Mouse (Mus musculus) limb, embryonic 10.5 days (tissue): ENCODE results near the gene Mpnd. TPM values are rescaled to one million over a fixed set of nuclear protein-coding genes. Genes with fewer than 3 reads are reported as not detected.

Source experiments
- DNase-seq: peaks from one replicate; pipeline ENCODE4 v3.0.0-alpha.2; 2017; ENCODE audit warnings: low spot score
- H3K27ac ChIP-seq: fragments of 300-500 bp; sonication (generic); 2 replicates; pipeline ENCODE4 v1.5.1; 2016; ENCODE audit warnings: mild to moderate bottlenecking
- H3K27me3 ChIP-seq: fragments of 300-500 bp; sonication (generic); 2 replicates; pipeline ENCODE4 v1.6.1; 2016; ENCODE audit warnings: low read depth, mild to moderate bottlenecking; ENCODE audit not compliant: poor library complexity, severe bottlenecking
- H3K36me3 ChIP-seq: fragments of 300-500 bp; sonication (generic); 2 replicates; pipeline ENCODE4 v1.6.1; 2016; ENCODE audit warnings: mild to moderate bottlenecking, moderate library complexity
- H3K4me1 ChIP-seq: fragments of 300-500 bp; sonication (generic); 2 replicates; pipeline ENCODE4 v1.6.1; 2016
- H3K4me3 ChIP-seq: fragments of 300-500 bp; sonication (generic); 2 replicates; pipeline ENCODE4 v1.5.1; 2016; ENCODE audit warnings: mild to moderate bottlenecking, moderate library complexity
- H3K9me3 ChIP-seq: fragments of 300-500 bp; sonication (generic); replicated peaks from 2 replicates; pipeline ENCODE4 v1.6.1; 2016; ENCODE audit warnings: mild to moderate bottlenecking
- WGBS: fragments of 180-500 bp; shearing (Covaris S2); methylation state at CpG from one replicate; pipeline ENCODE4 v1.1.7; 2016; 5-methylcytosine and 5-hydroxymethylcytosine counted together
- polyA plus RNA-seq: library from polyadenylated mRNA; unstranded; fragments of >200 nt; fragmentation: Nextera tagmentation; extraction: Ambion mirVana; gene quantifications from 2 replicates; pipeline ENCODE4 v1.2.1, GENCODE M21; 2016

The Mpnd gene
- 115 and 130 TPM in 2 replicates for polyA plus RNA-seq

DNA sequence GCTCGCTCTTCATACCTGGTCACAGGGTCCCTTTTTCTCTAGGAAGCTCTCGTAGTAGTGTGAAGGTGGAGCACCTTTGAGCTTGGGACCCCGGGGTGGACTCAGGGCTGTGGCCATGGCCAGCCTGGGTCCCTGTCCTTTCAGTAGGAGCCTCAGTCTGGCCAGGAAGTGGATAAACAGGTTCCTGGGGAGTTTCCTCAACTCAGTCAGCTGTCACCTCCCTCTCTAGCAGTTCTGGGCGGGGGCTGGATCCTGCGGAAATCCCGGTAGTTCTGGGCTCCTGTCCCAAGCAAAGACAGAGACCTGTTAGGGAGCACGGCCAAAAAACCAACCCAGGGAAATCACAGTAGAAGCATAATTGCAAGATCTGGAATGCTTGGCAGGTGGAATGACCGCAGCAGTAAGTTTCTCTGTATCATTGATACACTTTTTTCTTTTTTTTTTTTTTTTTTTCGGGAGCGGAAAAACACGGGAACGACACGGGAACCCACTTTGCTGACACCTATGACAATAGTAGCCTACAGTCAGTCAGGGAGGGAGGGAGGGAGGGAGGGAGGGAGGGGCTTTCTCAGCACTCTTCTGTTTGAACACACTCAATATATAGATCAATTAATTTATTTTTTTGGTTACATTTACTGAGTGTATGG is at the start of gene Mpnd, which contains the start of gene Stap2:
Gene Mpnd, plus strand, starts transcription at position 297 of the 647 bp plus-strand sequence.
Gene Stap2, minus strand, starts transcription at position 170 of the 647 bp plus-strand sequence.
- Histone ChIP-seq H3K27ac (0 out of 2 replicates have a peak within 1 kb of the TSS, but pooled peaks have one; percentile 39), H3K36me3 (0 out of 2 replicates have a peak, but pooled peaks cover 4% of the 10 kb centered on the region), H3K9me3 (no peaks in the 10 kb centered on the region), H3K27me3 (peaks cover 45% of the 10 kb centered on the region), H3K4me3 (no peak within 1 kb of the TSS), H3K4me1 (peaks cover 35% of the 10 kb centered on the region)
- DNase-seq, result peak; percentile 73
- WGBS, result 39% methylated on average over 13 of the region's 13 CpGs

DNA sequence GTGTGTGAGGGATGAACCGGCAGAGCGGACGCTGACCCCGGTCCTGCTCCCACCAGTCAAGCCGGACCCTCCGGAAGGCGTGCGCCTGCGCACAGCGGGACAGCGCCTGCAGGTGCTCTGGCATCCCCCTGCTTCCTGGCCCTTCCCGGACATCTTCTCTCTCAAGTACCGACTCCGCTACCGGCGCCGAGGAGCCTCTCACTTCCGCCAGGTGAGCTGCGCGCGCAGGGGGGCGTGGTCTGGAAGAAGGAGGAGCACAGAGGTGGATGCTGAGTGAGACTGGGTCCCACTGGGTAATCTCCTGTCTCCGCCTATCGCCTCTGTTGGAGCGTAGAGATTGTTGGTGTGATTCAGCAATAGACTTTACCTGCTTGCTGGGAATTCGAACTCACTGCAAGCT is 49.4 kb upstream of the Mpnd start:
- H3K36me3 ChIP-seq, result peaks cover 7% of the 10 kb centered on the region
- H3K27me3 ChIP-seq, result peaks cover 18% of the 10 kb centered on the region
- DNase-seq, result peak; percentile 84
- peak overlapping the region; percentile 50; the same call in 1 of the 2 replicates for H3K27ac ChIP-seq
- H3K9me3 ChIP-seq, result no peaks in the 10 kb centered on the region
- peak overlapping the region; percentile 61 for H3K4me3 ChIP-seq
- 2% methylated on average over 26 of the region's 26 CpGs for WGBS
- H3K4me1 ChIP-seq, result peaks cover 31% of the 10 kb centered on the region

GRCm38 (mm10) chr17:55956591-55956990 is 48.9 kb upstream of the Mpnd start:
- Histone ChIP-seq H3K36me3 (peaks cover 12% of the 10 kb centered on the region), H3K9me3 (no peaks in the 10 kb centered on the region), H3K4me1 (peaks cover 31% of the 10 kb centered on the region), H3K4me3 (peak overlapping the region; percentile 61), H3K27me3 (peaks cover 18% of the 10 kb centered on the region), H3K27ac (no peak overlapping the region)
- no peak for DNase-seq
- 41% methylated on average over 6 of the region's 6 CpGs for WGBS

DNA sequence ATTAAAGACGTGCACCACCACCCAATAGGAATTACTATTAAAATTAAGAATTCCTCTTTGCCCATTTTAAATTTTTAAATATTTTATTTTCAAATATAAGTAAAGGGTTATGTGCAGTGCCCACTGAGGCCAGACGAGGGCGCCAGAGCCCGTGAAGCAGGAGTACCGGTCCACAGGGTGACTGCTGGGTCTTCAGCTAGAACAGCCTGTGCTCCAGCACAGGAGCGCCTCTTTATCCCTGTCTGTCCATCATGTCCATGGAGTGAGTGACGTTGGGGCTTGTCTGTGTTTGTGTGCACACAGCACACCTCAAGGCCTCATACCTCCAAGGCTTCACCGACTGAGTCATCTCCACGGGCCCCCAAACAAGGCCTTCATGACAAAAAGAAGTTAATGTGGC is 48.3 kb upstream of the Mpnd start:
- peaks cover 31% of the 10 kb centered on the region for H3K4me1 ChIP-seq
- WGBS, result 20% methylated on average over 9 of the region's 9 CpGs
- no peak overlapping the region; the same call in 1 of the 2 replicates for H3K4me3 ChIP-seq
- no peaks in the 10 kb centered on the region for H3K9me3 ChIP-seq
- no peak overlapping the region for H3K27ac ChIP-seq
- peaks cover 18% of the 10 kb centered on the region for H3K36me3 ChIP-seq
- peaks cover 18% of the 10 kb centered on the region for H3K27me3 ChIP-seq
- peak; percentile 82 for DNase-seq

GRCm38 (mm10) chr17:55957726-55958583 is 47.6 kb upstream of the Mpnd start:
- Histone ChIP-seq H3K27ac (peak overlapping the region; percentile 92), H3K9me3 (no peaks in the 10 kb centered on the region), H3K36me3 (peaks cover 22% of the 10 kb centered on the region), H3K27me3 (peaks cover 18% of the 10 kb centered on the region), H3K4me3 (peak overlapping the region; percentile 62), H3K4me1 (peaks cover 31% of the 10 kb centered on the region)
- peak; percentile 18 for DNase-seq
- WGBS, result 82% methylated on average over 13 of the region's 13 CpGs

DNA sequence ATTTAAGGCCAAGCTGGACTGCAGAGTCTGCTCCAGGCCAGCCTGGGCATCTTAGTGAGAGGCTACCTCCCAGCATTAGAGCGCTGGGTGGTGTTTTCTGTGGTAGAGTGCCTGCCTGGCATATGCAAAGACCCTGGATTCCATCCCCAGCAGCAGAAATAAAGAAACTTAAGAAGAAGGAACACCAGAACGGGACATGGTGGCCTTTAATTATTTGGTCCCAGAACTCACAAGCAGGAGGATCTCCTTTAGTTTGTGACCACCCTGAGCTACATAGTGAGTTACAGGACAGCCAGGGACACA is 47.0 kb upstream of the Mpnd start:
- peaks cover 31% of the 10 kb centered on the region for H3K4me1 ChIP-seq
- peaks cover 18% of the 10 kb centered on the region for H3K27me3 ChIP-seq
- H3K27ac ChIP-seq, result peak overlapping the region; percentile 92
- H3K4me3 ChIP-seq, result peak overlapping the region; percentile 62
- WGBS, result 25% methylated on average over 2 of the region's 2 CpGs
- H3K9me3 ChIP-seq, result no peaks in the 10 kb centered on the region
- no peak for DNase-seq
- H3K36me3 ChIP-seq, result peaks cover 28% of the 10 kb centered on the region

DNA sequence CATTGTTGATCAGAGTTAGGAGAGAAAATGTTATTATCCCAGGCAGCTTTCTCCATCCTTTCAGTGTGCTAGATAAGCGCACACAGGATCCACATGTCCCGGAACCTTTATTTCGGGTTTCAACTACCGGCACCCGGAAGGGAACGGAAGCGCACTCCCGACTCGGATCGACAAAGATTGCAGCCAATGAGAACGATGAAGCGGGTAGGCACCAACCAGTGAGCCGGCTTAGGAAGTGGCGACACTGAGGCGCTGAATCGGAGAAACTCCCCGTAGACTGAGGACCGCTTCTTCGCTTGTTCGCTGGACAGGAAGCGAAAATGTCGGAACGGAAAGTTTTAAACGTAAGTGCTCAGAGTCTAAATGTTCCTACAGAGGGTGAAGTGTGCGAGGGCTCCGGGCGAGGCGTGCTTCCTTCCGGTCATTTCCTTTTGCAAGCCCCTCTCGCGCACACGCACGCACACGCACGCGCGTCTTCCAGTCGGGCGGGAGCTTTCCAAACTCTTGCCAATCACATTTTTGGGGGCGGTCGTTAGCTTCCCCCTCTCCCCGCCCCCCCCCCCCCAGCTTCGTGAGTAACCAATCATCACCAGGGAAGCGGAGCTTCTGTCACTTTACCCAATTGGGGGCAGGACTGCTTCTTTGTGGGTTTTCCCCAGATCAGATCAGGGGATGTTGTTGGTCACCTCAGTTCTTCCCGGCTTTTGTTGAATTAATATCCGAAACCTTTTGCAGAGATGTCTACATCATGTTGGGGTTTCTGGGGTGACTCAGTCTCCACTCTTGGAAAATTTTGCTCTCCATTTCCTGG is 46.4 kb upstream of the Mpnd start, which contains the start of gene Yju2:
Gene Yju2, plus strand, starts transcription at position 182 of the 811 bp plus-strand sequence.
- Histone ChIP-seq H3K4me1 (peaks cover 31% of the 10 kb centered on the region), H3K27me3 (peaks cover 16% of the 10 kb centered on the region), H3K4me3 (peak within 1 kb of the TSS; percentile 62), H3K9me3 (no peaks in the 10 kb centered on the region), H3K36me3 (peaks cover 34% of the 10 kb centered on the region), H3K27ac (peak within 1 kb of the TSS; percentile 92)
- under 1% methylated on average over 45 of the region's 46 CpGs for WGBS
- peak; percentile 93 for DNase-seq

DNA sequence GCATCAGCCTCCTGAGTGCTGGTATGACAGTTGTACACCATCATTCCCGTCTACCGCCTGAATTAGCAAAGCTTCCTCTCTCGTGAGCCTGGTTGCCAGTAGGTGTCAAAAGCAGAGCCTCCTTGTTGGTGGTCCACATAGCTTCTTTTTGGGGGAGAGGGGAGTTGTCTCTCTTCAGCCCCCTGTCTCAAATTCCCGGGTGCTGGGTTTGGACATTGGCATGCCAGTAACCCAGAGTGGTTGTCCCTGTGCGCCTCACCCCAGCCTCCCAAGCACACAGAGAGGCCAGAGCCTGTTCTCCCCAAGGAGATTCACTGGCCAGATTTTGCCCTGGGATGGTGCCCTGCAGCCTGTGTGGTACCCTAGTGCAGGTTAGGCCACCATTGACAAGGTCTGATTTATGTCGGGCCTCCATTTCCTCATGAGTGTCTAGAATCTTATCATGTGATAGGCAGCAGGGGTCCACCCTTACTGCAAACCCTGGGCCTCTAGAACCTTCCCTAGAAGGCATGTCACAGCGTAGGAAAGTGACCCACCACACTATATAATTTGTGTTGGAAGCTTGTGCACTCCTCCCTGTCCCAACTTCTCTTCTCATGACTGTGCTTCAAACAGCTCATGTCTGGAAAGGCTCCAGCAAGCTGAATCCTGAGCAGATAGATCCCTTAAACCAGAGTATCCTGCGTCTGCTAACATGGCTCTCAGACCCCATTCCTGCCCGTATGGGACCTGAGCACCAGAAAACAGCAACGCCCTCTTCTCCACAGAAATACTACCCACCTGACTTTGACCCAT is 45.4 kb upstream of the Mpnd start:
- Histone ChIP-seq H3K27ac (peak overlapping the region; percentile 92; the same call in 1 of the 2 replicates), H3K4me3 (peak overlapping the region; percentile 62), H3K27me3 (peaks cover 6% of the 10 kb centered on the region), H3K4me1 (peaks cover 31% of the 10 kb centered on the region), H3K9me3 (no peaks in the 10 kb centered on the region), H3K36me3 (peaks cover 44% of the 10 kb centered on the region)
- WGBS, result 81% methylated on average over 10 of the region's 10 CpGs
- DNase-seq, result no peak

DNA sequence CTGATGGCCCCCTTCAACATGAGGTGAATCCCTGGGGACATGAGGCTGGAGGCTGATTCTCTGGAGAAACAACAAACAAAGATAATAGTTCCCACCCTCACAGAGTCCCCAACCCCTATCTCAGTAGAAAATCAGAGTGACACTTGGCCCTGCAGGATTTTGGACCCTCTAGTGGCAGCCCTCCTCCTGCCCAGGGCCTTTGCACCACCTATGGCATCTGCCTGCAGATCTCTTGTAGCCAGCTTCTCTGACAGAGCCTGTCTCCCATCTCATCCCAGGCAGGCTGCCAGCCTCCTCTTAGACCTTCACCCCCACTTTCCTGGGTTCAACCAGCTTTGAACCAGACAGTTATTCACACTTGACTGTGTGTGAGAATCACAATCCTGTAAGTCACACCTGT is 44.7 kb upstream of the Mpnd start:
- H3K36me3 ChIP-seq, result peaks cover 50% of the 10 kb centered on the region
- H3K27me3 ChIP-seq, result no peaks in the 10 kb centered on the region
- H3K4me3 ChIP-seq, result no peak overlapping the region
- H3K27ac ChIP-seq, result no peak overlapping the region
- DNase-seq, result peak; percentile 26
- H3K9me3 ChIP-seq, result no peaks in the 10 kb centered on the region
- H3K4me1 ChIP-seq, result peaks cover 30% of the 10 kb centered on the region

- H3K27me3 ChIP-seq, result no peaks in the 10 kb centered on the region
- no peak for DNase-seq
- peaks cover 58% of the 10 kb centered on the region for H3K36me3 ChIP-seq
- H3K9me3 ChIP-seq, result no peaks in the 10 kb centered on the region
- no peak overlapping the region for H3K27ac ChIP-seq
- 93% methylated on average over 7 of the region's 7 CpGs for WGBS
- H3K4me1 ChIP-seq, result peaks cover 21% of the 10 kb centered on the region
- H3K4me3 ChIP-seq, result no peak overlapping the region
These were observed 43.9 kb upstream of the Mpnd start for GRCm38 (mm10) chr17:55961631-55962030.

DNA sequence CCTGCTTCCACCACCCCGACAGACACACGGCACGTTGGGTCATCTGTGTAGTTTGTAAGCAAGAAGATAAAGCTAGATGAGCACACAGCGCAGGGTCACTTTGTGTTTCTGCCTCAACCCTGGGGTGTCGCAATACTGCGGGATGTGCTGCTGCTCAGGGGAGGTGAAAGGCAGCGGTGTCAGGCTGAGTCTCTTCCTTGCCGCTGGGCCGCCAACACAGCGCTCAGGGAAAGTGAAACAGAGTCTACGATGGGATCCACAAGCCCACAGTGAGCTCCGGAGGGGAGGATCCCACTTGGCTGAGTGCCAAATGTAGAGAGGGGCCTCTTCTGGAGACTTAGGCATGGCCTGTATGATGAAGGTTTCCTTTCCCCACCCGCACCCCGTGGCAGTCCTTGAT is 42.3 kb upstream of the Mpnd start:
- DNase-seq, result no peak
- 92% methylated on average over 14 of the region's 14 CpGs for WGBS

DNA sequence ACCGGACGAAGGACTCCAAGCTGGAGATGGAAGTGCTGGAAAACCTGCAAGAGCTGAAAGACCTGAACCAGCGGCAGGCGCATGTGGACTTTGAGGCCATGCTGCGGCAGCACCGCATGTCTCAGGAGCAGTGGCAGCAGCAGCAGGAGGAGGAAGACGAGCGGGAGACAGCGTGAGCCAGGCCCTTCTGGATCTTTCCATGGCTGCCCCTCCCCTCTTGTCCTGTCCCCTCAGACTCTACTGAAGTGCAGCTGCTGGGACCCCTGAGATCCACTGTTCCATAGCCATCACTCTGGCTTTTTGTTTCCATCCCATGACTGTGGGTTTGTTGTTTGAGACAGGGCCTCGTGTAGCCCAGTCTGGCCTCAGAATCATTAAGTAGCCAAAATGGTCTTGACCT is 41.0 kb upstream of the Mpnd start:
- Histone ChIP-seq H3K4me1 (peaks cover 13% of the 10 kb centered on the region), H3K4me3 (no peak overlapping the region), H3K27ac (no peak overlapping the region), H3K9me3 (no peaks in the 10 kb centered on the region), H3K36me3 (peaks cover 80% of the 10 kb centered on the region), H3K27me3 (0 out of 2 replicates have a peak, but pooled peaks cover 7% of the 10 kb centered on the region)
- 93% methylated on average over 10 of the region's 10 CpGs for WGBS
- no peak for DNase-seq

More for the DNA sequence above, 42.3 kb upstream of the Mpnd start:
- H3K4me1 ChIP-seq, result peaks cover 14% of the 10 kb centered on the region
- H3K27ac ChIP-seq, result no peak overlapping the region
- no peak overlapping the region for H3K4me3 ChIP-seq
- peaks cover 74% of the 10 kb centered on the region for H3K36me3 ChIP-seq
- H3K9me3 ChIP-seq, result no peaks in the 10 kb centered on the region
- no peaks in the 10 kb centered on the region for H3K27me3 ChIP-seq
